Mouse (Mus musculus) gastrocnemius, postnatal 14 days (tissue): Measurements from ENCODE around the gene Cass4. TPM values are rescaled to one million over a fixed set of nuclear protein-coding genes. Genes with fewer than 3 reads are reported as not detected.
A peak's percentile ranks its signal among the peaks of the same experiment; 100 is the strongest.

Experiments used
- DNase-seq: peaks from one replicate; pipeline ENCODE4 v3.0.0; 2021; ENCODE audit warnings: mixed read lengths
- intact Hi-C: fragments of 180-260 bp; cut with DNase I; formaldehyde crosslinking; loops from one replicate; pipeline ENCODE4 v1.15.1; 2025; ENCODE audit warnings: low total_unique reads
- long read RNA-seq, 2 experiments: library from polyadenylated mRNA; stranded (forward); transcript quantifications; one replicate each; pipeline ENCODE4 v2.0.0; 2021
- total RNA-seq, 2 experiments: library from RNA; stranded (reverse); gene quantifications; 2 replicates each; pipeline ENCODE4 v1.2.3; 2021

The Cass4 gene
- under 1 TPM; 0.18 to 0.55 TPM for total RNA-seq
- long read RNA-seq, experiment 1, result 0 reads
- long read RNA-seq, experiment 2, result 0 reads

DNA sequence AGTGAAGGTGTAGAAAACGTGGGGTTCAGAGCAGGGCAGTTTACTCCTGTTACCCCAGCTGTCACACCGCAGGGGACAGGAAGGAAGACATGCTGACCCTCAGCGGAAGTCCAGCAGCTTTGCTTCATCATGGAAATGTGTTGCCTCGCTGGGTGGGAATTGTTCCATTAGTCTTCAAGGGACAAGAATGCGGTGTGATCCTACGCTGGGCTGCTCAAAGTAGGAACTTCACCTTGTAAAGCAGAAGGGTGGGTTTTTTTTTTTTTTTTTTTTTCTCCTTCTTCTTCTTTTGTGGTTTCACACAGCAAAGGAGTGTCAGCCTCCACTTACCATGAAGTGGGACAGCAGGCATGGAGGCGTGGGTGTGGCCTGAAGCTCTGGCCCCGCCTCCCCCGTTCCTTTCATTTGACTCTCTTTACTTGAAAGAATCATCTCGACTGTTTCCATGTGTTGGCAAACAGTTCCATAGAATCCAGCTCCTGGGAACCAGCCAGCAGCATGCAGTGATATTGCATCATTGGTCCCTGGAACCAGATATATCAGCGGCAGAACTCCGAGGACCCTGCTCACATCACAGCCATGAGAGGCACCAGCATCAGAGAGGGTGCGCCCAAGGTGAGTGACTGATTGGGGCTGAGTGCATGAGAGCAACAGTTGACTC, at the start of gene Cass4:
Gene Cass4, plus strand, starts transcription at position 404 of the 661 bp plus-strand sequence.
- intact Hi-C loops, result no loop called here
- no peak for DNase-seq

DNA sequence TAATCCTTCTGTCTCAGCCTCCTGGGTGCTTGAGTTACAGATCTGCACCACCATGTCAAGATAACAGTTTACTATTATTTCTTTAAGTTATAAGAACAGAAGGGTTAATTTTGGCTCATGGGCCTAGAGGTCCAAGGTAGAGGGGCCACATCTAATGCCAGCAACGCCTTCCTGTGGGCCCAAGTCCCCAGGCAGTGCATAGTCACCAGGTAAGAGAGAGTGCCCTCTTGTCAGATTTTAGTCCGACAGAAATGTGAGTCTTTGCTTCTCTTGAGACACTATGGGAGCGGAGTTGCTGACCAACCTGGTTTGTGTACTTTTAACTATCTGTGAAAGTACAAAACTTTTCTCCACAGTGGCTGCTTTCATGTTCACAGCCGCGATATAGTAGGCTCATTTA, 48.9 kb upstream of the Cass4 start:
- no peak for DNase-seq
- intact Hi-C loops, result no loop called here

DNA sequence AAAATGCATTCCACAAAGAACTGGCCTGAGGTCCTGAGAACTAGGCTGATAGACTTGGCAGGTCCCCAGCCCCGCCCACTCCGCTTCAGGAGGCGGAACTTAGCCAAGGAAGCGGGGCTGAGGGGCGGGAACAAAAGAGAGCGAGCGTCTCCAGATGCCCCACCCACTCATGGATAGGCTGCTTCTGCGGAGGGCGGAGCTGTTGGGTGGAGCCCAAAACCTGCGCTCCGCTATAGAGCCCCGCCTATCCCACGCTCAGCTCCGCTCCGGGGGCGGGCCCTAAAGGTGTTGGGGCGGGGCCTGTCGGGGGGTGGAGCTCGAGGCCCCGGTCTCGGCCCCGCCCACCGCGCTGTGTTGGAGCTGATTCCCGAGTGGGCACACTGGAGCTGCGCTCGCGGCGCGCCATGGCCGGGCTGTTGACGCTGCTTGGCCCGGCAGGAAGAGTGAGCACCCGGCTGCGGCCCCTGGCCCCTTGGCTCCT, 48.3 kb upstream of the Cass4 start, which contains the start of gene Fam210b:
Gene Fam210b, plus strand, starts transcription at position 308 of the 481 bp plus-strand sequence.
- intact Hi-C loops, result no loop called here
- peak; percentile 90 for DNase-seq

DNA sequence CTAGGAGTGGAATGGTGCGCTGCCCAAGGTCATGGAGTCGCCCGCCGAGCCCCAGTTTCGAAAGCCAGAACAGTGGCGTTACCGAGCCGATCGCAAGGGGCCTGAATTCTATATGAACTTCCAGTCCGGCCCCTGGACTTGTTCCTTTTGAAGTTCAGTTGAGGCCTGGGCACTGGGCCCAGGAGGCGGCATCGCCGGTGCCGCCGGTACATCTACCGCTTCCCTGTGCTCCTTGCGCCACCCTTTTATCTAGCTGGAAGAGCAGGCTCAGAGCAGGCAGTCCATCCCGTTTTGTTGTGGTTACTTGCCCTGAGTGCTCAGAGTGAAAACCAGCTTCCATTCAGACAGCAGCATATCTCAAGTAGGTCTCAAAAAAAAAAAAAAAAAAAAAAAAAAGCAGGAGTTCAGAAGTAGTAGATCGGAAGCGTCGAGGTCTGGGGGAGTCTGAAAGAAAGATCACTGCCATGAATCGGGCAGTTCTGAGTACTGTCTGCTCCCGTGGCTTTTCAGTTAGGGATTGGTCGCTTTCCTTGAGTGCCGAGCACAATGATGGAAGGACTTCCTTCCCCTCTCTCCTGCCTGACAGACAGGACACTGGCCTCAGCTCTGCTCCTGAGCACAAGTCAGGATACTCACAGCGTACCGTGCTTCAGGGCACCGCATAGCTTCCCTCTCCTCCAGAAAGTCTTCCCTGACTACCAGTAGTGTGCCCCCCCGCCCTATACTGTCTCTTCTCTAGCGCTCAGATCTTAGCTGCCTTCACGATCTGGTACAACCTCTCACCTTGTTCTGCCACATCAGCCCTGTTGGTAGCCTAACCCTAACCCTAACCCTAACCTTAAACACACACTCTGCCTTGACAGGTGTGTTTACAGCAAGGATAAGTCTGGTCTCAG, 47.3 kb upstream of the Cass4 start:
- intact Hi-C loops, result no loop called here
- no peak for DNase-seq

DNA sequence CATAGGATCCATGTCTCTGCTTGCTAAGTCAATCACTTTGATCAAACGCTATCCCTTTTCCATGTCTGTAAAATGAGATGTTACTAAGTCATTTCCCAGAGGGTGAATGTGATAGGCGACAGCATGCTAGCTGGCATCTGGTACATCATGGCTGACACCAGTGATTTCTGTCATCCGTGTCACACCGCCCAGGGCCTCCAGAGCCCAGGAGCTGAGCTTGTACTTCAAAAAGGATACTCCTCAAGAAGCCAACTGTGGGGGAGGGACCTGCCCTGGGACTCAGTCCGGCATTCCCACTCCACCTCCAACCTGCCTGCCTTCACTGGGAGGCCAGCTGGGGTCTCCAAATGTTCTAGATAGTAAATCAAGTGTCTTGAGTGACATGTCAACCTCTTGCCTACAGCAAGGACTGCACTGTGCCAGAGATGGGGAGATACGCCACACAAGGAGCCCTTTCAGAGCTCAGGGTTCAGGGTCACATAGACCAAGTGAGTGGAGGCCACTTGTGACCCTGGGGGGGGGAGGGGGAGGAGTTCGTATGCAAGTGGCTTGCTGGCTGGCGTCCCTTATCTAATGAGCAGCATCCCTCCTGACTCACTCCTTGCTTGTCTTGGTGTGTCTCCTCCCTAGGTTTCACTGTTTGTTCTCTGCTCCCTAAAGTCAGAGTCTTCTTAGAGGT, 46.5 kb upstream of the Cass4 start:
- intact Hi-C loops, result no loop called here
- no peak for DNase-seq

DNA sequence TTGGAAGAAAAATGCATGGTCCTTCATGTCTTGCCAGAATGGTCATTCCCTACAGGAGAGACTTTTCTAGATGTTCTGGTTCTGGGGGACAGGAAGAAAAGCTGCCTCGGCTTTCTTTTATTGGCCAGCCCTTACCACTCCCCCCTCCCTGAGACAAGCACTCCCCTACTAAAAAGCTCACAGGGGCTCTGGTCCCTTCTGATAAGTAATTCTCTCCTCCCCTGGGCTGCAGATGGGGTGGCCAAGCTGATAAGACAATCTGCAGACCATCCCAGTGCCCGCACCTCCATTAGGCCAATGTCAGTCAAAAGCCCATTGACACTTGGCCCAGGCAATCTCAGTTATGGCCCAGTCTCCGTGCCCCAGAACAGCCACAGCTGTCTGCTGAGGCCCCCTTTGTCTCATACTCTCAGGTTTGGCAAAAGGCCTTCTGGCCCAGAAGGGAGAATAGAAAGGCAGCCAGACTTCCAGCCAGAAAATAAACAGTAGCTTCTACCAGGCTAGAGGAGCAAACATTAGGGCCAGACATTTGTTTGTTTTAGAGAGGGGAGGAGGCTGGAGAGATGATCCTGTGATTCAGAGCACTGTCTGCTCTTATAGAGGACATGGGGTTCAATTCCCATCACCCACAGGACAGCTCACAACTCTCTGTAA, 45.2 kb upstream of the Cass4 start:
- intact Hi-C loops, result no loop called here
- DNase-seq, result no peak

DNA sequence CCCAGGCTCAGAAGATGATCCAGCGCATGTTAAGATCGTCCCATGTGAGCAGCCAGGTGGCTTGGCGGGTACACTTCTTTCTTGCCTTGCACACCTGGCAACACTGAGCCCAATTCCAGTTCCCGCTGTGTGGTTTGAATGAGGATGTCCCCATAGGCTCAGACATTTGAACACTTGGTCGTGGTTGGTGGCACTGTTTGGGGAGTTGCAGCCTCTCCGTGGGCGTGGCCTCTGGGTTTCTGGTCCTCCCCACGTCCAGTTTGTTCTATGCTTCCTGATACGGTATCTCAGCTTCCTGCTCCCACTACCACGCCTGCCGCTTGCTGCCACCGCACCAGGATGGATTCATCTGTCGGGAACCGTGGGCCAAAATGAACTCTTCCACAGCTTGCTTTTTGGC, 43.8 kb upstream of the Cass4 start:
- no peak for DNase-seq
- intact Hi-C loops, result no loop called here

DNA sequence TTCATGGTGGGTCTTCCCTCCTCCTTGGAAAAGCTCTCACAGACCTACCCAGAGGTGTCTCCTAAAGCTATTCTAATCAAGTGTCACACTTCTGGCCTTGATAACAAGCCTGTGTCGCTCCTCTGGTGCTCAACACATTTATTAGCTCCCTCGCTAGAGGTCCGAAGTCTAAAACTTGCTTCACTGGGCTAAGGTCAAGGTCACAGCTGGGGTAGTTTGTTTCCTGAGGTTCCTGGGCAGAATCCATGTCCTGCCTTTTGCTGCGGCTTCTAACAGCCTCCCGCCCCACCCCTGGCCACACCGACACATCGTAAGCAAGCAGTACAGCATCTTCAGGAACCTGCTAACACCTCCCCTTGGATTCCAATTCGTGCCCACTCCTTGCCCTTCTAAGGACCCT, 42.8 kb upstream of the Cass4 start:
- DNase-seq, result no peak
- intact Hi-C loops, result no loop called here

DNA sequence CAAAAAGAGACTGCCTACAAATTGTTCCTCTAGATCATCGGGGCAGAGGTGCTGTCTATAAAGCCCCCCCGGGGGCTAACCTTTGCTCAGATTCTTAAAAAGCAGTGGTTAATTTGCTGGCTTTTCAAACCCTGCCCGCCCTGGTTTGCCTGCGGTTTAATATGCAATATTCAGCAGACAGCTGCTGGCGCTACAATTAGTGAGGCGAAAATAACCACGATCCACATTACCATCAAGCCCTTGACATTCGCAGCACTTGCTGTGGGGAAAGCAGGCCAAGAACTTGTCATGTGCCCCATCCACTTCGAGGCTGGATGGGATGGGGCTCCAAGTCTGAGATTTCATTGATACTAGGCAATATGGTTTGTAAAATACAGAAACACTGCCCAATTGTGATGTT, 40.4 kb upstream of the Cass4 start:
- DNase-seq, result no peak
- intact Hi-C loops, result no loop called here

DNA sequence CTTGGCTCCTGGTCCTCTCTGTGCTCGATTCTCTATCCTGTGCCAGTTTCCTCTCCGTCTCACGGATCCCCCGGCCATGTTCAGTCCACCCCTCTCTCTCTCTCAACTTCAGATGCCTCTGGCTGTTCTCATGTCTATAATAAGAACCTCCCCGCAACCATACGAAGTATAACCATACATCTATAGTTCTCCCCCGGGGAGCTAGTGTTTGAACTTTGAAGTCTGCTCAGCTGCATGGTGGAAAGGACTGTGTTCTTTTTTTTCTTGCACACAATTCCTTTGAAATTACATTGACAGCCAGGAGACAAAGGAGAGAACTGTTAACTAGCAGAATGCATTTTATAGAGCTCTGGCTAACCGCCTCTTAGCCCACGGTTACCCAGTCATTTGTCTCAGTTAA, 38.8 kb upstream of the Cass4 start:
- DNase-seq, result no peak
- intact Hi-C loops, result no loop called here

DNA sequence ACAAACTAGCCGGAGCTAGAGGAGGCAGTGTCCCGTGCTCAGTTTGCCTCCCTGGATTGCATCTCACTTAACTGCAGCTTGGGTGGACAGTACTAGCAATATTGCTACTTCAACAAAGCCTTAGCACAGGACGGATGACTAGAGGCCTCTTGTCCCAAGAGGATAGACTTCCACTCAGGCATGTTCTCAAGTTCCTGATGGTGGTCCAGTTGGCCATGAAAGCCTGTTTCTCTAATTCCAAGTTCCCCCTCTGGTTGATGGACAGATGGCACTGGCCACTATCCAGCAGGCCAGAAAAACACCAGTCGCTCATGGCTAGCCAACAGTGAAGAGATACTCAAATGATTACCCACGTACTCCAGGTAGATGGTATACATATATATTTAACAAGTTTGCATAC, 37.8 kb upstream of the Cass4 start:
- intact Hi-C loops, result no loop called here
- no peak for DNase-seq

DNA sequence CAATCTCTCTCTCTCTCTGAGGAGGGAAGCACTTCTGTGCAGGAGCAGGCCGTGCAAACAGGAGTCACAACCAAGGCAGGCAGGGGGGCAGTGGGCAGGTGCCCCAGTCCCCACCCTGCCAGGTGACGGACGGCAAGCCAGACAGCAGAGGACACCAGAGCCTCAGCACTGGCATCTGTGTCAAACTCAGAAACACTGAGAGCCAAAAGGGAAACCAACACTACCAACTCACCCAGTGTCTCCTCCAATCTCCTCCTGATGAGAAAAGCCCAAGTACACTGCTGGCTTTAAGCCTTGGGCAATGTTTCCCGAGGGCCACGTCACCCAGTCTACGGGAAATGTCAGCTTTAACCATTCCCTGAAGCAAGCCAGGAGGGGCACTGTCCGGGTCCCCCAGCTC, 30.4 kb upstream of the Cass4 start:
- no peak for DNase-seq

DNA sequence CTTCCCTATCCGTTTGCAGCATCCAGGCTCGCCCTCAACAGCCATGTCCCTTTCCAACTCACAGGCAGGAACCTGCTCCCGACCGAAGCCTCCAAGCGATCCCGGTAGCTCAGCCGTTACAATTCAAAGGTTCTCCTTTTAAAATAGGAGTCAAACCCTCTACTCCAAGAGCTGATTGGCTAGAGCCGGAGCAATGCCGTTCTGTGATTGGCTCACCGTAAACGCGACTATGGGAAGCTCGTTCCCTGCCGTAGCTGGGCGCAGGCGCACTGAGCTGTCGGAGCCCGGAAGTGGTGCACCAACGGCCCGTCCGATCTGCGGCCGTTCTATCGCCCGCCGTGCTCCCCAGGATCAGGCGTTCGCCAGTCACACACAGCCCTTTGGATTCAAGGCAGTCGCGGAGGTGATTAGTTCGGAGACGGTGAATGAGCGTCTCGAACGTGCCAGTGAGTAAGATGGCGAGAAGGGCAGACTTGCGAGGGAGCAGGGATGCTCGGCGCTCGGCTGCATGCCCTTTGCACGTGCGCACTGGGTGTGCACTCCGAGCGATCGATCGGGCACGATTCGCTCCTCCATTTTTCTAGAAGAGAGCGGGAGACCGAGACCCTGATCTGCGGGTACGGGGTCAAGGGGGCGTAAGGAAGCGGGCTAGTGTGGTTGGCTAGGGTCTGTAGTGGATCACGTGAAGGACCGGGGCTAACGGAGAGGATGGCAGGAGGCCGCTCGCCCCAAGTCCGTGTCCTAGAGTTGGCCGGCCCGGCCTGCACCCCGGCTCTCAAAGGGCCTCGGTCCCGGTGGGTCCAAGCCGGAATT, 23.0 kb upstream of the Cass4 start, which contains the start of the genes Aurka and Cstf1:
Gene Aurka, minus strand, starts transcription at position 125 of the 813 bp plus-strand sequence.
Gene Cstf1, plus strand, starts transcription at position 271 of the 813 bp plus-strand sequence.
- DNase-seq, result peak; percentile 93
- intact Hi-C loops, result no loop called here

More for the DNA sequence above, 30.4 kb upstream of the Cass4 start:
- intact Hi-C loops, result no loop called here

DNA sequence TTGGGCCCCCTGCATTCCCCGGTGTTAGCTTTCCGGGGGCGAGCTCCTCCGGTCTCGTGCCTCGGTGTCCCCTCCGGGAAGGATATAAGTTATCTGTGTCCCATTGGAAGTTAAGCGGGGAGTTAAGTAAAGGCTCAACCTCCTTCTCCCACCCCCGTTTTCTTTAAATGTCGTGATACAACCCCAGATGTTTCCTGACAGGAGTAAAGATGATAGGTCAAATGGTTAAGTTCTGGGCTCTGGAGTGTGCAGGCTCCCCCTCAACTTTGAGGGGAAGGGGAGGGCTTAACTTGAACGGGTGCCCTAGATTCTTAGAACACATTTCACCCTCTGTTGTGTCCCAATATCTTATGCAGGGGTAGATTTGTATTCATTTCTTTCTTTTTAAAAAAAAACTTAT, 22.3 kb upstream of the Cass4 start:
- DNase-seq, result no peak
- intact Hi-C loops, result no loop called here

DNA sequence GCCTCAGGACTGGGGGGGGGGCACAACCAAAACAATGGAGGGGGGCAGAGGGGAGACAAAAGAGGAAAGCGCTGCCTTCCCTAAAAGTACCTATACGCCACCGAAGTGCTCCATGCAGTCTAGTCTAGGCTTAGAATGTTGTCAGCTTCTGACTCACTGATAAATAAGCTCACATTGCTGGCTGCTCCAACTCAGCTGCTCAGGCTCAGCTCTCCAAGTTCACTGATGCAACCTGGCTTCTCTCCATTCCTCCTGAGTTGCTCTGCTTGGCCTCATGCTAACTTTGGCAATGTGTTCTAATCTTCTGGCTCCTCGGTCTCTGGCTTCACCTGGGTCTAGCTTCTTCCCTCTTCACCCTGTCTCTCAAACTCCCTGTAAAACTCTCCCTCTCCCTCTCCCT, 17.0 kb upstream of the Cass4 start:
- no peak for DNase-seq
- intact Hi-C loops, result no loop called here

DNA sequence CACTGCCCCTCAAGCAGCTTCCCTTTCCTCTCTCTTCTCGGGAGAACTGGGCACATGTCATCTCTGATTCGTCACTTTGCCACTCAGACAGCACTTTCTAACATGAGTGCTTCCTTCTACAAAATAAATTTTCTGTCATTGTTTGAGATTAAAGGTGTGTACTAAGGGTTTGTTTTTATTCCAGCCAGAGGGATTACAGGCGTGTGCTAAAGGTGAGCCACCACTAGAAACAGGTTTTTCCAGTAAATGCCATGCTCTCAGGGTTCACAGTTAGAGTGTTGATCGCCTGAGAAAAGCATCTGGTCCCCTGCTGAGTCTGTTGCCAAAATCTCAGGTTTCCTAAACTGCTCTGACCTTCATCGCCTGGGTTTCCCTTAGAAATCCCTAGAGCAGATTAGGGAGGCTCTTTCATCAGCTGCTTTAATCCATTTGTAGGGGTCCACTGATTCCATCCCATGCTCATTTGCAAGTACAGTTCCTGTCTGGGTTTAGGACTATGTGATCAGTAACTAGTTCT, 16.5 kb upstream of the Cass4 start:
- intact Hi-C loops, result no loop called here
- DNase-seq, result no peak

DNA sequence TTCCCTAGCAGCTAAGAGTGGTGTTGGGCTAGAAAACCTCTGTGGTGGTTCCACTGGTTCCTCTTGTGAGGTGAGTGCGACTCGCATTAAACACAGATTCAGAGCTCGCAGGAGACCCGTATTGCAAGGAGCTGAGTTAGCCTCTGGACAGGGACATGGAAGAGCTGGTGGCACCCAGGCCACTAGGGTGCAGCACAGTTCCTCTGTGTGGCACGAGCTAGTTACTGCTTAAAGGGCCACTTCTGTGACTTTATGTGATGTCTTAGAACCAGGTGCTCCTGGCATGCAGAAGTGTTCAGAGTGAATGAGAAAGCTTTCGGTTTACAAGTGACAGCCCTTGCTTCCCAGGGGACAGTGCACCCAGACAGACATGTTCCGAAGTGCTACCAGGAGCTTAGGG, 15.3 kb upstream of the Cass4 start:
- DNase-seq, result no peak
- intact Hi-C loops, result no loop called here

DNA sequence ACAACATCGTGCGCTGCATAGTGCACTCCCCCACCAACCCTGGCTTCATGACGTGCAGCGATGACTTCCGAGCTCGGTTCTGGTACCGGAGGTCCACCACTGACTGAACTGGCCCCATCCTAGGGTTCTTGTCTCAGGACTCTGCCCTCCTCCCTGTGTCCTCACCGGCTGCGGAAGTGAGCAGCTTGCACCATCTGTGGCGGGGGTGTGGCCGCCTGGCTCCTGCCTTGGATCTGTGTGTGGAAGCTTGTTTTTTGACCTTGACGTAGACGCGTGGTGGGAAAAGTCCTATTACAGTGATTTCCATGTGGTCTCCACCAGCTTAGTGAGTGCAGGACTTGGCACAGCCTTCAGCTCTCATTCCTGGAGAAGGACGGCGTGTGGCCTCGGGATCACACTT, 13.1 kb upstream of the Cass4 start:
- no peak for DNase-seq
- intact Hi-C loops, result no loop called here

DNA sequence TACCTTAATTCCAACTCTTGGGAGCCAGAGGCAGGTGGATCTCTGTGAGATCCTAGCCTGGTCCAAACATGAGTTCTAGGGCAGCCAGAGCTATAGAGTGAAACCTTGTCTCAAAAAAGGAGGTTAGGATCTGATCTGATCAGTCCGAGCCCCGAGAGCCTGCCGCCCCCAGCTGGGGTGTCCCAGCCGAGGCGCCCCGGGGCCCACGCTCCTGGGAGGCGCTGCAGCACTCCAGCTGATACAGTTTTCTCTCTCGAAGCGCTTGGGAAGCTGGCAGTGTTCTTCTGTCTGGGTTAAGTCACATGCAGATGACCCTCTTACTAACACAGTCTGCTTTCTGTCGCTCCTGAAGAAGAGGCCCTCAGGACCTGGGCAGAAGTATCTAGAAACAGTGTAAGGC, 12.3 kb upstream of the Cass4 start:
- intact Hi-C loops, result no loop called here

More for the DNA sequence above, 12.3 kb upstream of the Cass4 start:
- DNase-seq, result no peak
